Mouse (Mus musculus) monocyte, adult 5-6 weeks (primary cell): Measurements from ENCODE around the gene Gbx2. TPM values are rescaled to one million over a fixed set of nuclear protein-coding genes. Genes with fewer than 3 reads are reported as not detected.

Source experiments
- total RNA-seq: library from RNA; stranded (forward); fragments of 200-1000, 200-491, 200-594 nt; gene quantifications from 3 replicates; pipeline ENCODE4 v1.2.3, GENCODE M21; 2017

Gene Gbx2
- total RNA-seq, 1 experiment from 2014 or later = not detected

Other genes starting within 250 kb of the Gbx2 start
- not detected in 3 replicates for gene Asb18, start 83.5 kb upstream of the Gbx2 start, total RNA-seq
- gene Iqca, start 222.2 kb upstream of the Gbx2 start, total RNA-seq = not detected in 3 replicates